Mouse (Mus musculus): ENCODE measurements around the gene Slc51b. TPM values are rescaled to one million over a fixed set of nuclear protein-coding genes. Genes with fewer than 3 reads are reported as not detected.

The Slc51b gene
- polyA plus RNA-seq, 1 experiment from 2014 or later: not detected

- ATAC-seq (ENCODE audit: insufficient number of reproducible peaks, low FRiP score, low TSS enrichment, low read depth): no peak
- Histone ChIP-seq H3K27me3 (no peaks in the 10 kb centered on the region), H3K4me3 (no peak overlapping the region), H3K9ac (no peak overlapping the region), H3K4me1 (no peaks in the 10 kb centered on the region), H3K9me3 (no peaks in the 10 kb centered on the region), H3K4me2 (no peak overlapping the region), H3K27ac (no peak overlapping the region), H3K36me3 (no peaks in the 10 kb centered on the region)
- WGBS: 80% methylated on average over 3 of the region's 3 CpGs
These were observed 14.9 kb downstream of the Slc51b start for GRCm38 (mm10) chr9:65407861-65408260.

- Histone ChIP-seq H3K9me3 (no peaks in the 10 kb centered on the region), H3K9ac (no peak overlapping the region), H3K27me3 (no peaks in the 10 kb centered on the region), H3K4me2 (no peak overlapping the region), H3K36me3 (no peaks in the 10 kb centered on the region), H3K4me3 (no peak overlapping the region), H3K27ac (no peak overlapping the region), H3K4me1 (no peaks in the 10 kb centered on the region)
- ATAC-seq (ENCODE audit: insufficient number of reproducible peaks, low FRiP score, low TSS enrichment, low read depth): no peak
- WGBS: 77% methylated on average over 5 of the region's 5 CpGs
These were observed 15.4 kb downstream of the Slc51b start for GRCm38 (mm10) chr9:65407327-65407726.

GRCm38 (mm10) chr9:65405184-65405449, 17.6 kb downstream of the Slc51b start:
- no peak overlapping the region for H3K27ac ChIP-seq
- no peak for ATAC-seq (ENCODE audit: insufficient number of reproducible peaks, low FRiP score, low TSS enrichment, low read depth)
- 78% methylated on average over 2 of the region's 2 CpGs for WGBS
- H3K4me2 ChIP-seq: no peak overlapping the region
- no peaks in the 10 kb centered on the region for H3K4me1 ChIP-seq
- H3K36me3 ChIP-seq: no peaks in the 10 kb centered on the region
- no peaks in the 10 kb centered on the region for H3K9me3 ChIP-seq
- H3K27me3 ChIP-seq: no peaks in the 10 kb centered on the region
- H3K4me3 ChIP-seq: no peak overlapping the region
- H3K9ac ChIP-seq: no peak overlapping the region

- no peak overlapping the region for H3K9ac ChIP-seq
- ATAC-seq (ENCODE audit: insufficient number of reproducible peaks, low FRiP score, low TSS enrichment, low read depth): no peak
These were observed 18.2 kb downstream of the Slc51b start for GRCm38 (mm10) chr9:65404331-65405183.

GRCm38 (mm10) chr9:65399934-65400333, 22.8 kb downstream of the Slc51b start:
- Histone ChIP-seq H3K27ac (no peak overlapping the region), H3K4me1 (peaks cover 8% of the 10 kb centered on the region), H3K9ac (no peak overlapping the region), H3K9me3 (no peaks in the 10 kb centered on the region), H3K27me3 (no peaks in the 10 kb centered on the region), H3K4me3 (no peak overlapping the region), H3K36me3 (no peaks in the 10 kb centered on the region), H3K4me2 (no peak overlapping the region)
- 86% methylated on average over 6 of the region's 6 CpGs for WGBS
- ATAC-seq (ENCODE audit: insufficient number of reproducible peaks, low FRiP score, low TSS enrichment, low read depth): no peak

More at GRCm38 (mm10) chr9:65404331-65405183, 18.2 kb downstream of the Slc51b start:
- Histone ChIP-seq H3K9me3 (no peaks in the 10 kb centered on the region), H3K27me3 (no peaks in the 10 kb centered on the region), H3K36me3 (no peaks in the 10 kb centered on the region), H3K4me3 (no peak overlapping the region), H3K27ac (no peak overlapping the region), H3K4me2 (no peak overlapping the region), H3K4me1 (no peaks in the 10 kb centered on the region)
- WGBS: 61% methylated on average over 15 of the region's 15 CpGs

- ATAC-seq (ENCODE audit: insufficient number of reproducible peaks, low FRiP score, low TSS enrichment, low read depth): peak; percentile 80; the same call in 1 of the 2 replicates
- WGBS: 2% methylated on average over 23 of the region's 24 CpGs
- peak within 1 kb of the TSS; percentile 35; the same call in 1 of the 2 replicates for H3K9ac ChIP-seq
- no peak within 1 kb of the TSS for H3K27ac ChIP-seq
- peak within 1 kb of the TSS; percentile 77 for H3K4me2 ChIP-seq
- H3K27me3 ChIP-seq: 0 out of 2 replicates have a peak, but pooled peaks cover 3% of the 10 kb centered on the region
- H3K4me3 ChIP-seq: peak within 1 kb of the TSS; percentile 51
- peaks cover 8% of the 10 kb centered on the region for H3K4me1 ChIP-seq
- no peaks in the 10 kb centered on the region for H3K36me3 ChIP-seq
- no peaks in the 10 kb centered on the region for H3K9me3 ChIP-seq
These were observed 24.5 kb downstream of the Slc51b start, which contains the start of gene Rasl12 for GRCm38 (mm10) chr9:65398279-65398678. Gene Rasl12 (plus strand): TSS chr9:65398506.

GRCm38 (mm10) chr9:65394360-65394759, 28.4 kb downstream of the Slc51b start:
- 71% methylated on average over 2 of the region's 2 CpGs for WGBS
- Histone ChIP-seq H3K4me2 (no peak overlapping the region), H3K4me1 (peaks cover 19% of the 10 kb centered on the region), H3K27ac (no peak overlapping the region), H3K27me3 (peaks cover 38% of the 10 kb centered on the region), H3K4me3 (no peak overlapping the region), H3K36me3 (no peaks in the 10 kb centered on the region), H3K9me3 (no peaks in the 10 kb centered on the region), H3K9ac (no peak overlapping the region)
- ATAC-seq (ENCODE audit: insufficient number of reproducible peaks, low FRiP score, low TSS enrichment, low read depth): no peak

GRCm38 (mm10) chr9:65393606-65394005, 29.1 kb downstream of the Slc51b start:
- Histone ChIP-seq H3K4me2 (no peak overlapping the region), H3K4me1 (peaks cover 16% of the 10 kb centered on the region), H3K36me3 (no peaks in the 10 kb centered on the region), H3K27ac (no peak overlapping the region), H3K9ac (no peak overlapping the region), H3K4me3 (no peak overlapping the region), H3K9me3 (no peaks in the 10 kb centered on the region), H3K27me3 (peaks cover 43% of the 10 kb centered on the region)
- WGBS: 61% methylated on average over 2 of the region's 2 CpGs
- ATAC-seq (ENCODE audit: insufficient number of reproducible peaks, low FRiP score, low TSS enrichment, low read depth): no peak

GRCm38 (mm10) chr9:65392638-65393364, 30.0 kb downstream of the Slc51b start:
- no peak overlapping the region for H3K4me3 ChIP-seq
- no peak overlapping the region for H3K4me2 ChIP-seq
- no peak overlapping the region for H3K9ac ChIP-seq
- H3K27me3 ChIP-seq: peaks cover 43% of the 10 kb centered on the region
- no peaks in the 10 kb centered on the region for H3K36me3 ChIP-seq
- peaks cover 11% of the 10 kb centered on the region for H3K4me1 ChIP-seq
- 33% methylated on average over 6 of the region's 6 CpGs for WGBS
- H3K9me3 ChIP-seq: no peaks in the 10 kb centered on the region
- no peak for ATAC-seq (ENCODE audit: insufficient number of reproducible peaks, low FRiP score, low TSS enrichment, low read depth)
- H3K27ac ChIP-seq: no peak overlapping the region

GRCm38 (mm10) chr9:65391613-65391964, 31.2 kb downstream of the Slc51b start, which contains the start of gene Kbtbd13:
Gene Kbtbd13 (minus strand): TSS chr9:65391652.
- Histone ChIP-seq H3K4me3 (peak within 1 kb of the TSS; percentile 50), H3K36me3 (no peaks in the 10 kb centered on the region), H3K4me1 (peaks cover 11% of the 10 kb centered on the region), H3K9ac (0 out of 2 replicates have a peak within 1 kb of the TSS, but pooled peaks have one; percentile 39), H3K4me2 (peak within 1 kb of the TSS; percentile 76), H3K27me3 (peaks cover 43% of the 10 kb centered on the region), H3K9me3 (no peaks in the 10 kb centered on the region), H3K27ac (no peak within 1 kb of the TSS)
- 32% methylated on average over 8 of the region's 8 CpGs for WGBS
- ATAC-seq (ENCODE audit: insufficient number of reproducible peaks, low FRiP score, low TSS enrichment, low read depth): no peak

GRCm38 (mm10) chr9:65390752-65391612, 31.8 kb downstream of the Slc51b start:
- WGBS: 14% methylated on average over 92 of the region's 96 CpGs
- H3K36me3 ChIP-seq: no peaks in the 10 kb centered on the region
- peak overlapping the region; percentile 76 for H3K4me2 ChIP-seq
- H3K27ac ChIP-seq: no peak overlapping the region
- peak; percentile 53; the same call in 1 of the 2 replicates for ATAC-seq (ENCODE audit: insufficient number of reproducible peaks, low FRiP score, low TSS enrichment, low read depth)
- peak overlapping the region; percentile 50 for H3K4me3 ChIP-seq
- H3K4me1 ChIP-seq: peaks cover 11% of the 10 kb centered on the region
- 0 out of 2 replicates have a peak overlapping the region, but pooled peaks have one; percentile 39 for H3K9ac ChIP-seq
- H3K9me3 ChIP-seq: no peaks in the 10 kb centered on the region
- H3K27me3 ChIP-seq: peaks cover 43% of the 10 kb centered on the region

Measured in limb, embryonic 15.5 days (tissue).